Mouse (Mus musculus) T-cell, adult 2 months (primary cell): ENCODE results near the gene Pknox2.

Experiments used
- DNase-seq: peaks from one replicate; pipeline ENCODE4 v3.0.0; 2022; ENCODE audit warnings: low spot score

The Pknox2 gene

GRCm38 (mm10) chr9:36938601-36939078, 208.6 kb downstream of the Pknox2 start:
- no peak for DNase-seq

GRCm38 (mm10) chr9:36933813-36934493, 213.3 kb downstream of the Pknox2 start:
- no peak for DNase-seq

DNA sequence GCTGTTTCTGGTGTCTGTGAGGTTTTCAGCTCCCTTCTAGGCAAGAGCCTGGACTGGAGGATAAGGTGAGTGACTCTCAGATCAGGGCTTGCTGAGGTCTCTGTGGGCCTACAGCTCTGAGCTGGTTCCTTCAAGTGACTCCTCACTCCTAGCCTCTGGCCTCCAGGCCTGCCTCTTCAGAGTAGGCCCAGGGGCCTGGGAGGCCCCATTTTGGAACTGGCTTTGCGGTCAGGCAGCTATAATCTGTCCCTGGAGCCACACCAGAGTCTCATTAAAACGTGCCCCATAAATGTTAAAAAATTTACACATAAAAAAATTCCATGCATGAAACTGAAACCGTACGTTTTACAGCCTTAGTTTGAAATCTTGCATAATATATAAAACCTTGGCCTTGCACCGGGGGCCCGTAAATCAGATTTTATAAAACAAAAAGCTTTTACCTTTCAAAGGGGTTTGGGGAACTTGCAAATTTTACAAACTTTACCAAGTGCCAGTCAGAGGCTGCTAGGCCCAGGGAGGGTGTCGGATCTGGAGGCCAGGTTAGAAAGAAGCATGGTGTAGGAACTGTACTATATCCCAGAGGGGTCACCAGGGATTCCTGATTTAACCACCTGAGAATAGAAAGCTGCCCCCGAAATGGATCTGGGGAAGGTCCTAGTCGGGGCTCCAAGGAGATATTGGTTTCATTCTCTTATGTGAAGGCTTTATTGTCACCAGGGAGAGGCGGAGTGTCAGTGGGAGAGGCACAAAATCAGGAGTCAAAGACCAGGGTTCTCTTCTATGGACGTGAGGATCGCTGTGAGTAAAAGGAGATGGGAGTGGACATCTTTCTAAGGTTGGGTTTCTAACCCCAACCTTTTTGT, 214.0 kb downstream of the Pknox2 start:
- DNase-seq, result no peak

DNA sequence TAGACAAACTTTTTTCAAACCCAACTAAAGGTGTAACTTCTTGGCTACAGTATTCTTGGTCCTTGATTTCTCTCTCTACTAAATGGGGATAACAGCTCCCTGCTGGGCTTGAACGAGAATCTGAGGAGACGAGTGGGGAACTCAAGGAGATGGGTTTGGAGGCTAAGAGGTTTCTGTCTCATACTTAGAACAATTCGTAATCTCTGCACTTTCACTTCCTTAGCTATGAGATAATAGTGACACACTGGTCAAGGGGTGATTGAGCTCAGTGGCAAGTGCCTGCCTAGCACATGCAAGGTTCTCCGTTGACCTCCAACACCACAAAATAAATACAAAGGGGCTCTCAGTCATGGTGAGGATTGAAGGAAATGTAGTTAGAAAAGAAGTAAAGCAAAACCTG, 215.6 kb downstream of the Pknox2 start:
- no peak for DNase-seq

- no peak for DNase-seq
Observed at GRCm38 (mm10) chr9:36923753-36924152, 223.5 kb downstream of the Pknox2 start.

- no peak for DNase-seq
Observed at GRCm38 (mm10) chr9:36921718-36922415, 225.3 kb downstream of the Pknox2 start.

DNA sequence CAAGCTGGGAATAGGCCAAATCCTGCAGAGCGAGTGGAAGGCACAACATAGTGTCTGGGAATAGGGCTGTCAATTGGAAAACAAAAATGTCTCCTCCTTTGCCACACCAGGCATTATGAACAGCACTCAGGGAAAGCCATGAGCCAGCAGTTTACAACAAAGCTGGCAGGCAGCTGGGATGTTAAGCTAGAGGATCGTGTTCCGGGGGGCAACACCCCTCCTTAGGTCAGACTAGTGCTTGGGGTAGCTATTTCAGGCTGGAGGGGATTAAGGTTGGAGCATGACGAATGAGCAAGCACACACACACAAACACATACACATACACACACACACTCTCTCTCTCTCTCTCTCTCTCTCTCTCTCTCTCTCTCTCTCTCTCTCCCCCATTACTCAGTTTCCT, 227.7 kb downstream of the Pknox2 start:
- DNase-seq, result no peak

- DNase-seq, result no peak
Observed at GRCm38 (mm10) chr9:36918582-36918981, 228.6 kb downstream of the Pknox2 start.

GRCm38 (mm10) chr9:36916915-36917314, 230.3 kb downstream of the Pknox2 start:
- DNase-seq, result no peak

DNA sequence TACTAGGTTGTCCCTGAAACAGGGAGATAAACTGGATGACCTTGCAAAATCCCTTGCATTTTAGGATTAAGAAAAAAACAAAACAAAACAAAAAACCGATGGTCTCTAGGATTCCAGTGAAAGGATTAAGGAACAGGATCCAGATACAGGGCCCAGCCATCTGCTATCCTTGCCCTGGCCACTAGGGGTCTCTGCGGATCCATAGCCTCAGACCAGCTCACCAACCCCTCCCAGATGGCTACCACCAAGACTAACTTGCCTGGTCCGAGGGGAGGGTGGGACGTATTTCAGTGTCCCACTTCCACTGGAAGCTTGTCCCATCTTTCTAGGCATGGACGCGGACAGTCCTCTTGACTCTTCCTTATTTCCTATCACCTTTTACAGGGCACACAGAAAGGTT, 230.8 kb downstream of the Pknox2 start:
- peak; percentile 5 for DNase-seq

GRCm38 (mm10) chr9:36905452-36905851, 241.8 kb downstream of the Pknox2 start:
- DNase-seq, result no peak

- DNase-seq, result no peak
Observed at GRCm38 (mm10) chr9:36900464-36900863, 246.7 kb downstream of the Pknox2 start.

- DNase-seq, result no peak
Observed at GRCm38 (mm10) chr9:36898560-36898959, 248.6 kb downstream of the Pknox2 start.

DNA sequence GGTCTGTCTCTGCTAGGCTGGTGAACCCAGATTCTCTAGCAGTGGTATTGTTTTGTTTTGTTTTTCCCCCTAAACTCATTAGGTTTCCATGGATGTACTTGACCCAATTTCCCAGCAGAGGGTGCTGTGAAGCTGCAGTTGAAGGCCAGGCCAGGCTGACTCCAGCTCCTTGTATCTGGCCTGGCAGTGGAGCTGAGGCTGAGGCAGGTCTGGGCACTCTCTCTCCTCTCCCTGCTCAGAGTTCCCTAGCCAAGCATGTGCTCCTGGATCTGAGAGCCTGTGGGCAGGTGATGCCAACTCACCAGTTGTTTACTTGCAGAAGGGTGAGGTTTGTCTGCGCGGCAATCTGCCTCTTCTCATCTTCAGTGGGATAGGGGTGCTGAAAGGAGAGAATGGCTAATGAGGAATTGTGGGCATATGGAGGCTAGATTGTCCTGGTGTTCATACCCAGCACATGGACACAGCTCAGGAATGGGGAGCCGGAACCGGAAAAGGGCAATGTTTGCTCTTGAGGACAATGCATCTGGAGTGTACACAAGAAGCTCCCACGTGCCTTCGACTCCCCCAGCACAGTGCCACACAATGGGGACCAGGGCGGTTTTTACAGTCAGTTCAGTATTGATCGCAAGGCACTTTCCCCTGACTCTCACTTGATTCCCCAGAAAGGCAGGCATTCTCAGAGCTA, 252.1 kb downstream of the Pknox2 start:
- no peak for DNase-seq

DNA sequence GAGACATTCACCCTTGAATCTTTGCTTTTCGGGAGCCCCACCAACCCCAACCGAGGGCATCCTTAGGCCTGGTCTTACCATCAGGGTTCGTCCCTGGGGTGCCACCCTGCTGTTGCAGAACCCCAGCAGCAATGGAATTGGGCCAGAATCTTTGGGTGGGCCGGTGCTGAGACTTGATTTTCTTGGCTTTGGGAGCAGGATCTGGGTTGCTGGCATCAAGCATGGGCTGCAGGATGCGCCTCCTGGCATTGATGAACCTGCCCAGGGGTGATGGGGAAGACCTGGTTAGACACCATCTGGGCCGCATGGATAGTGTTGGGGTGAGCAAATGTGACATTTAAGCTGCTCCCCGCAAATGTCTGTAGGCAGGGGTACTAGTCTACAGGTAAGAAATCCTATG, 253.0 kb downstream of the Pknox2 start:
- DNase-seq, result no peak

DNA sequence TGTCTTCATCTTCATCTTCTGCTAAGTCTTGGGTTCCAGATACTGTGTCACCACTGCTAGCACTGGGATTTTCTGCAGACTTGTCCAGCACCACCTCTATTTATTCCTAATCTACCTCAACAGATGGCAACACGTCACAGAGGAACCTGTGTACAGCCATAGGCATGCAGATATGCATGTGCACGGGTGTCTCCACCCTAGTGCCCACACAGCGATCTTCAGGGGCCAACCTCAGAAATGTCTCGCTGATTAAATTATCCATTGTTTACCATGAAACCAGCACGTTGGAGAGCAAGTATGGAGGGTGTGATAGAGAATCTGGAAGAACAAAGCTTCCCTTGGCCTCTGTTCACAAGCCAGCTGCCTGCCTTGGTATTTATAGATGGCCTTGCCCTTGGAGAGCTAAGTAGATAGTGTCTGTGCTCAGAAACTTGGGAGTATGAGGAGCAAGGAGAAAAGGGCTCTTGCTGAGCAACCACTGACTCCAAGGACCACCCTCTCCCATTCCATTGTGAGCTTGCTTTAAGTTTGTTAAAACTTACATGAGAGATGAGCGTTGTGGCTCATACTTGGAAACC, 253.7 kb downstream of the Pknox2 start:
- no peak for DNase-seq

- no peak for DNase-seq
Observed at GRCm38 (mm10) chr9:36890552-36890951, 256.7 kb downstream of the Pknox2 start.

- DNase-seq, result no peak
Observed at GRCm38 (mm10) chr9:36885237-36885636, 262.0 kb downstream of the Pknox2 start.

DNA sequence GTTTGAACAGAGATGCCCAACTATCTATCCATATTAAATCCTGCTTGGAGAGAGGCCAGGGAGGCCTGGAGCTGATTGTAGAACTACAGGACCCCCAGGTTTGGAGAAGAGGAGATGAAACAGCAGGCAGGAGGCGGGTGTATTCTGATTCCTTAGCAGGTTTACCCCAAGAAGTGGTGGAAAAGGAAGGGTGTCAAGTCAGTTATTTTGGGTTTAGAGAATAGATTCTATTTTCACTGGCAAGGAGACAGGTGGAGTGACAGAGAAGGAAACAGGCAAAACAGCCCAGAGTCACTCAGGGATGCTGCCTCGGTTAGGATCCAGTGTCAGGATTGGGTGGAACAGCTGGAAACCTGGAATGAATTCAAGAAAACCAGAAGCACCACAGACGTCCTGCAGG, 263.6 kb downstream of the Pknox2 start:
- DNase-seq, result no peak

DNA sequence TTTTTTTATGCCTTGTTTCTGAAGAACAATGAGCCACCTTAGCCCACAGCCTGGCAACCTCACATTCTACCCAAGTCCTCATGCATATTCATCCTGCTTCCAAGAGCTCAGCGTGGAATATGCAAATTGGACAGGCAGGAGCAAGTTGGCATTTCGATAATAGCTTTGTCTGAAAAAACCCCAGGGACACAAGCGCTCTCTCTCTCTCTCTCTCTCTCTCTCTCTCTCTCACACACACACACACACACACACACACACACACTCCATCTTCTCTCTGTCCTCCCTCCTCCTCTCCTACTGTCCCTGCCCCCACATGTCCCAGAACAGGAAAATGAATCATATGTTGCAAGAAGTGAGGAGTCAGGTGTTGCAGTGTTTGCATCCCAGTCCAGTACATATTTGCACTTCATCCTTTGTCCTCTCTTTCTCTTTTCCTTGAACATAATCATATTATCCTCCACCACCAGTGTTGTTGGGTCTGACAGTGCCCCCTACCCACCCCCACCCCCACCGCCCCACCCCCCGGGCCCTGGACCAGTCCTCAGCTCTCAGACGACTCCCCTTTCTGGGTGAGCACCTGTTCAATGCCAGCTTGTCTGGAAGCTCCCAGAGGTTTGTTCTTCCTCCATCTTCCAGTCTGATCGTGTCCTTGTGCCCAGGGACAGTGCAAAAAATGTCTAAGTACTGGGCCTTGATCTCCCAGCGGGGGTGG, 265.0 kb downstream of the Pknox2 start:
- no peak for DNase-seq

DNA sequence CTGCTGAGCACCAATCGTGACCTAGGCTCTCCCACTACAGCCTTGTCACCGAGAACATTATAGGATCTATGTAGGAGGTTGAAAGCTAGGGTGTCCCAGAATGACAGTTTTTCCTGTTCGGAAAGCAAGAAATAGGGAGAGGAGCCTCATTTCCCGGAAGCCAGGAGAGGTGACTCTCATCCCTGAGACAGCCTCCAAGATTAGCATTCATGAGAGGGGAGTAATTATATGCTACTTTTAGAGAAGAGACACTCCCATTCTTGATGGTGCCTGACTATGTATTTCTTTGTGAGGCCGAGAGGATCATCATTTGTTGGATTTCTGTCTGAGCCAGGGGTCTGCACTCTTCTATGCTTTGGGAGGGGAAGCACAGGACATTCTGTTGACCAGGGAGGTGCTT, 265.6 kb downstream of the Pknox2 start:
- DNase-seq, result no peak
